Mouse (Mus musculus) stomach, embryonic 15.5 days (tissue): ENCODE results near the gene Lman1l. TPM values are rescaled to one million over a fixed set of nuclear protein-coding genes. Genes with fewer than 3 reads are reported as not detected.

ENCODE experiments used
- polyA plus RNA-seq: library from polyadenylated mRNA; unstranded; fragments of >200 nt; fragmentation: Nextera tagmentation; extraction: Ambion mirVana; gene quantifications from 2 replicates; pipeline ENCODE4 v1.2.1, GENCODE M21; 2015

Gene Lman1l
- polyA plus RNA-seq, 1 experiment from 2014 or later = not detected

Other genes with a start within 250 kb of the Lman1l start
- 23.6 and 31.6 TPM in 2 replicates for gene Ppcdc, start 180.7 kb downstream of the Lman1l start, polyA plus RNA-seq
- gene Scamp5, start 152.7 kb downstream of the Lman1l start, polyA plus RNA-seq = 19.8 and 22.4 TPM in 2 replicates
- gene Rpp25, start 116.7 kb downstream of the Lman1l start, polyA plus RNA-seq = 6.0 and 6.1 TPM in 2 replicates
- gene Cox5a, start 99.5 kb downstream of the Lman1l start, polyA plus RNA-seq = 621 and 623 TPM in 2 replicates
- gene Fam219b, start 83.2 kb downstream of the Lman1l start, polyA plus RNA-seq = 18.7 and 19.7 TPM in 2 replicates
- 38.9 and 48.4 TPM in 2 replicates for gene Mpi, start 68.0 kb downstream of the Lman1l start, polyA plus RNA-seq
- 76.6 and 84.2 TPM in 2 replicates for gene Scamp2, start 59.8 kb downstream of the Lman1l start, polyA plus RNA-seq
- 17.4 and 19.2 TPM in 2 replicates for gene Ulk3, start 31.3 kb downstream of the Lman1l start, polyA plus RNA-seq
- gene Cplx3, start 14.5 kb downstream of the Lman1l start, polyA plus RNA-seq = not detected in 2 replicates
- 29.6 and 29.8 TPM in 2 replicates for gene Csk, start 32.9 kb upstream of the Lman1l start, polyA plus RNA-seq
- not detected in 2 replicates for gene Cyp1a2, start 62.9 kb upstream of the Lman1l start, polyA plus RNA-seq
- gene Cyp1a1, start 67.2 kb upstream of the Lman1l start, polyA plus RNA-seq = 0.05 TPM in 1 of 2 replicates, not detected in the other
- gene Edc3, start 87.8 kb upstream of the Lman1l start, polyA plus RNA-seq = 26.8 and 28.6 TPM in 2 replicates
- gene Clk3, start 145.1 kb upstream of the Lman1l start, polyA plus RNA-seq = 68.3 and 69.6 TPM in 2 replicates
- 5.9 and 6.0 TPM in 2 replicates for gene Arid3b, start 216.0 kb upstream of the Lman1l start, polyA plus RNA-seq